Mouse (Mus musculus): Measurements from ENCODE around the gene Lmtk2. TPM values are rescaled to one million over a fixed set of nuclear protein-coding genes. Genes with fewer than 3 reads are reported as not detected.

Gene Lmtk2
- polyA plus RNA-seq (2015; fragmentation: Illumina TruSeq; extraction: RNeasy Lipid Tissue Mini Kit (QIAGEN cat#74804); ENCODE audit: low read depth, low replicate concordance), result 50.7 TPM

GRCm38 (mm10) chr5:144100149-144100935, at the start of gene Lmtk2:
Lmtk2 (plus strand) TSS chr5:144100436.

DNA sequence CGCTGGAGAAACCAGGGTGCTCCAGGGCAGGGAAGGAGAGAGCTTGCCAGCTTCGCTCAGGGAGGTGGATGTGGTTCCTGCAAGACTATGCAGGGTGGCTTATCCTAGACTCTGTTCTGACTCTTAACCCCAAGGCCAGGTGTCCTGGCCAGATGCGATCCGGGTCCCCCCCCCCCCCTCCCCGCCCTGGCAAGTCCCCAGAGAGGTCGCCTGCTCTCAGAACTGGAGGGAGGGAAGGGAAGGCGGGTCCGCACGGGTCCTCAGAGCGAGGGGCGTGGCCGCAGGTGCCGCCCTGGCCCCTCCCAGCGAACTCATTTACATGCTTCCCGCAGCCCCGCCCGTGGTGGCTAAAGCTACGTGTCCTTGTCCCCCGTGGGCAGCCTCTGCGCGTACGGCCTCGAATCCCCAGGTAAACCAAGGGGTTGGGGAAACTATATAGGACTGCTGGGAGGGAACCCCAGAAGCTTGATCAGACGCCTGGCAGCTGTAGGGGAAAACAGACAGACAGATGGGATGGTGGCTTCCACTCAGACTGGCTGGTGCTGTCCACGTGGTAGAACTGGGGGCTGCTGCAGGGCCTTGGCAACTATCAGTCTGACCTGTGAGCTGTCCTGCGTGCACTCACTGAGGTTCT, 89.8 kb downstream of the Lmtk2 start, which contains the start of gene Bhlha15:
Gene Bhlha15 (plus strand): TSS at position 337 of the 634 bp plus-strand sequence.

DNA sequence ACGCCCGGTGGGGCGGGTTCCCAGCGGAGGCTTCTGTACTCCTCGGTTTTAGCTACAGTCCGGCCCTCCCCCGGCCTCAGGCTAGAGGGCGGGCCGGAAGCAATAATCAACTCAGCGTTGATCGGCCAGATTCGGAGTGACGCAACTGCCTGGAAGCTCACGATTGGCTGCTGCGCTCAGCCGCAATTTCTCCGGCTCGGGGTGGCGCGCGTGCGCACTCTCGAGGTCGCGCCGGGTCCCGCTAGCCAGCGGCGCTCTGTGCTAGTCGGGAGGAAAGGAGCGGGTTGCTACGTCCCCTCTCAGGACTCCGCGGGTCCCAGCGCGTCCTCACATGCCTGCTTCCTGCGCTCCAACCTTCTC, 123.2 kb downstream of the Lmtk2 start, which contains the start of gene Tecpr1:
Gene Tecpr1 (minus strand): TSS at position 113 of the 360 bp plus-strand sequence.

Other genes starting within 250 kb of the Lmtk2 start
- gene Ankrd61, start 202.8 kb upstream of the Lmtk2 start, polyA plus RNA-seq (2015; fragmentation: Illumina TruSeq; extraction: RNeasy Lipid Tissue Mini Kit (QIAGEN cat#74804); ENCODE audit: low read depth, low replicate concordance), result not detected
- 61.9 TPM for gene Aimp2, start 190.6 kb upstream of the Lmtk2 start, polyA plus RNA-seq (2015; fragmentation: Illumina TruSeq; extraction: RNeasy Lipid Tissue Mini Kit (QIAGEN cat#74804); ENCODE audit: low read depth, low replicate concordance)
- gene Pms2, start 190.5 kb upstream of the Lmtk2 start, polyA plus RNA-seq (2015; fragmentation: Illumina TruSeq; extraction: RNeasy Lipid Tissue Mini Kit (QIAGEN cat#74804); ENCODE audit: low read depth, low replicate concordance), result 17.3 TPM
- gene Gm42421, start 172.3 kb upstream of the Lmtk2 start, polyA plus RNA-seq (2015; fragmentation: Illumina TruSeq; extraction: RNeasy Lipid Tissue Mini Kit (QIAGEN cat#74804); ENCODE audit: low read depth, low replicate concordance), result 0.76 TPM
- 6.8 TPM for gene Rsph10b, start 167.4 kb upstream of the Lmtk2 start, polyA plus RNA-seq (2015; fragmentation: Illumina TruSeq; extraction: RNeasy Lipid Tissue Mini Kit (QIAGEN cat#74804); ENCODE audit: low read depth, low replicate concordance)
- gene Ccz1, start 85.6 kb upstream of the Lmtk2 start, polyA plus RNA-seq (2015; fragmentation: Illumina TruSeq; extraction: RNeasy Lipid Tissue Mini Kit (QIAGEN cat#74804); ENCODE audit: low read depth, low replicate concordance), result 44.4 TPM
- gene Ocm, start 73.8 kb upstream of the Lmtk2 start, polyA plus RNA-seq (2015; fragmentation: Illumina TruSeq; extraction: RNeasy Lipid Tissue Mini Kit (QIAGEN cat#74804); ENCODE audit: low read depth, low replicate concordance), result 3.9 TPM
- gene Bhlha15, start 89.8 kb downstream of the Lmtk2 start, polyA plus RNA-seq (2015; fragmentation: Illumina TruSeq; extraction: RNeasy Lipid Tissue Mini Kit (QIAGEN cat#74804); ENCODE audit: low read depth, low replicate concordance), result 0.12 TPM
- 52.6 TPM for gene Tecpr1, start 123.2 kb downstream of the Lmtk2 start, polyA plus RNA-seq (2015; fragmentation: Illumina TruSeq; extraction: RNeasy Lipid Tissue Mini Kit (QIAGEN cat#74804); ENCODE audit: low read depth, low replicate concordance)
- 102 TPM for gene Bri3, start 144.0 kb downstream of the Lmtk2 start, polyA plus RNA-seq (2015; fragmentation: Illumina TruSeq; extraction: RNeasy Lipid Tissue Mini Kit (QIAGEN cat#74804); ENCODE audit: low read depth, low replicate concordance)